Mouse (Mus musculus): ENCODE data around the gene 2610301B20Rik. TPM values are rescaled to one million over a fixed set of nuclear protein-coding genes. Genes with fewer than 3 reads are reported as not detected.
"Not testable (repeated sequence)": the region's sequence is repeated elsewhere in the genome, so short reads cannot be mapped to it uniquely, and the experiment has no call there.

2610301B20Rik gene
- total RNA-seq (2021): 10 to 100 TPM; 21.5 to 24.5 TPM
- long read RNA-seq, experiment 1, transcript 2610301B20Rik-201 (6 exons, 2,116 nt): major isoform, 13 of 14 reads
- long read RNA-seq, experiment 1, partial matches to known transcripts: 0 of 14 reads
- long read RNA-seq, experiment 1, other reads (novel, unspliced or antisense): 1 of 14 reads
- long read RNA-seq, experiment 2, transcript 2610301B20Rik-201 (6 exons, 2,116 nt): major isoform, 43 of 48 reads
- long read RNA-seq, experiment 2, partial matches to known transcripts: 0 of 48 reads
- long read RNA-seq, experiment 2, other reads (novel, unspliced or antisense): 5 of 48 reads

DNA sequence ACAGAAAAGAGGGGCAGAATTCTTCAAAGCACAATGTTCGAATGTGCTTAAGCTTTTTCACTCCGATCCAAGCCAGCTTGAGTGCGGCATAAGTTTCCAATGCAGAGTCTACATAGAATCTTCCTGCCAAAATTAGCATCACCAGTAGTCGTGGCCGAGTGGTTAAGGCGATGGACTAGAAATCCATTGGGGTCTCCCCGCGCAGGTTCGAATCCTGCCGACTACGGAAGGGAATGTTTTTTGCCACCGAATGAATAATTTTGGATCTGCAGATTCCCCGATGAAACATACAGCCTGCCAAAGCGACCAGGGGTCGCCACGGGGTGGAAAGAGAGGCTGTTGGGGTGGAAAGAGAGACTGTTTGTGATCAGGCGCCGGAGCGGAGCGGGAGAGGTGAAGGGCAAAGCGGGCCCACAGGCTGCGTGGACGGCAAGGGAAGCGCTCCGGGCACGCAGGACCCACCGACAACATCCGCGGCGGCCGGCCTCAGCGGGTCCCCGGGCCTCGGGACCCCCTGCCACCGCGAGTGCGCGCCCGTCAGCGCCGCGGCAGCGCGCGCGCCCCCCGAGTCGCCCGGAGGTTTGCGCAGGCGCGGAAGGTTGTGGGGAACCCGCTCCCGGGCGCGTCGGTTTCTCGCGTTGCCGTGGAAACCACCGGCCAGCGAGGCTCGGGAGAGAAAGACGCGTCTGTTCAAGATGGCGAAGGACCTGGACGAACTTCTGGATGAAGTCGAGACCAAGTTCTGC is at the start of gene 2610301B20Rik:
2610301B20Rik (plus strand) TSS at position 579 of the 746 bp plus-strand sequence.
- DNase-seq (ENCODE audit: low spot score in 2 of 2): peak; percentile 82 to 87

GRCm38 (mm10) chr4:10833273-10833672 is 41.0 kb upstream of the 2610301B20Rik start:
- DNase-seq (ENCODE audit: low spot score in 2 of 2): no peak

DNA sequence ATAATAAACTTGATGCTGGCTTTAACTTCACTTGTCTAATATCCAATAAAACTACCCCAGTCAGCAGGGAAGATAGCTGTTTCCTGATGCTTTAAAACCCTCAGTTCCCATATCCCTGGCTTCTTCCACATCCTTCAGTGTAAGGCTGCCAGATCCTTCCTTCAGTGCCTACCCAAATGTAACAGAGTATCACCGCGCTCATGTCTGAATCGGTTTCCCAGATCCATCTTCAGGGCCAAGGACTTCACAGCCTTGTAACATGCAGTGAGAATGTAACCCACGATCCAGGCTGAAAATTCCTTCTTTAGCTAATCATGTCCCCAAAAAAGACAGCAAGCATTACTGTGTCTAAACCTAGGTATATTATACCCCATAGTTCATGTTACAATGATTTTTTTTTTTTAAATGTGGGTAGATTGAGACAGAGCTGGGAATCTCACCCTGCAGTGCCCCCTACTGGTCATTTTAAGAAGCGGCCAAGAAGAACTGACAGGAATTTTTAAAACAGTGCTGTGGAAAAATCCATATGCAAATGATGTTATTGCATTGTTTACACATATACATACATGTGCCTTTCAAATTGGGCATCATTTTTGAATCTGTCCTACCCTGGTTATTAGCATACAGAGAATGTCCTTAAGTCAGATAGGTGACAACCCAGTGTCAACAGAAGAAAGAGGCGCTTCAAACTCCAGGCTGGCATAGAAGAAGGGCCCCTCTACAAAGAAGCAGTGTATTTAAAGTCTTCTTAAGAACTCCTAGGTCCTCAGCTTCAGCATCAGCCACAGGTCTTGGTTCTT is 38.8 kb upstream of the 2610301B20Rik start:
- DNase-seq (ENCODE audit: low spot score in 2 of 2): no peak

DNA sequence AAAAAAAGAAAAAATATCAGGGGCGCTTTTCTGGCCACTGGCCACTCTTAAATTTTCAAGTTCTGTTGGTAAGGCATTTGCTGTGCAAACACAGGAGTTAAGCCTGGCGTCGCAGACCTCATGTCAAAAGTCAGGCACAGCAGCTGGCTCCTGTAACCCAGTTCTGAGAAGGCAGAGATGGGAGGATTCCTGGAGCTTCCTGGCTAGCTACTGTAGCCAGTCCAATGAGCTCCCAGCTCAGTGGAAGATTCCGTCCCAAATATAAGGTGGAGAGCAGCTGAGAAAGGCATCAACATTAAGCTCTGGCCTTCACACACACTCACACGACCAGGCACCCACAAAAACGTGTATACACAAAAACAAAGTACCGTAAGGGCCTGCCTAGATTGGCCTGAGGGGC is 28.4 kb upstream of the 2610301B20Rik start:
- DNase-seq (ENCODE audit: low spot score in 2 of 2): no peak

DNA sequence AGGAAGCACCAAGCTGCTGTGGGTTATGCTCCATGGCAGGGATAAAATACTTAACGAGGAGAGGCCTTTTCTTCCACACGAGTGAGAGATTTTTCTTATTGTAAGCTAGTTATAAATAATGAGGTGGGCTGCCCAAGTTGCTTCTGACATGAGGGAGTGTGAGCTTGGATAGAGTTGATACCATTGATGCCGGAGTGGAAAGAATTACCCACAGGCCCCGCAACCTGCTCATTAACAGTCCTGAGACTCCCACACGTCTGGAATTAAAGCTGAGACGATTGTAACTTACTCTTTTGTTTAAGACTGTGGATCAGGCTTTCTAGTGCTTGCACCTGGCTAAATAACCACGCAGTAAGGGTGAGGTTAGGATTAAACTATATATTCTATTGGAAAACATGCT is 24.5 kb upstream of the 2610301B20Rik start:
- no peak for DNase-seq (ENCODE audit: low spot score in 2 of 2)

GRCm38 (mm10) chr4:10851013-10851412 is 23.3 kb upstream of the 2610301B20Rik start:
- DNase-seq (ENCODE audit: low spot score in 2 of 2): no peak

- no peak for DNase-seq (ENCODE audit: low spot score in 2 of 2)
Measured at GRCm38 (mm10) chr4:10859174-10859573, 15.1 kb upstream of the 2610301B20Rik start.

- no peak for DNase-seq (ENCODE audit: low spot score in 2 of 2)
Measured at GRCm38 (mm10) chr4:10859911-10860581, 14.3 kb upstream of the 2610301B20Rik start.

- DNase-seq (ENCODE audit: low spot score in 2 of 2): no peak
Measured at GRCm38 (mm10) chr4:10860825-10861224, 13.5 kb upstream of the 2610301B20Rik start.

GRCm38 (mm10) chr4:10862882-10863281 is 11.4 kb upstream of the 2610301B20Rik start:
- DNase-seq (ENCODE audit: low spot score in 2 of 2): not testable (repeated sequence)

GRCm38 (mm10) chr4:10872231-10872630 is 2.1 kb upstream of the 2610301B20Rik start:
- no peak for DNase-seq (ENCODE audit: low spot score in 2 of 2)

GRCm38 (mm10) chr4:10872685-10873539 is 1.4 kb upstream of the 2610301B20Rik start:
- no peak for DNase-seq (ENCODE audit: low spot score in 2 of 2)

DNA sequence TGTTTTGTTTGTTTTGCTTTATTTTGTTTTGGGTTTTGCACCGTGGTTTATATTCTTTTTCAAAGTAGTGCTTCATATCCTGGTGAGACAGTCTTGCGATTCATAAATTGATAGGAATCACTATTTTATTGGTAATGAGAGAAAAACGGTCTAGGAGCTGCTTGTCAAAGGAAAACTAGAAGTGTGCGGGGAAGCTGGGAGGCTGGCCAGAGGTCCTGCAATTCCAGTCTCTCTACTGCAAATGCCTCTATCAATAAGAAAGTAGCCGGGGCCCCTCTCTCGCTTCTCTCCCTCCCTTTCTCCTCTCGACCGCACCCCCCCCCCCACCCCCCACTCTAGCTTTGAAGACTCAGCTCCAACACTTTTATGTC is 764 bp upstream of the 2610301B20Rik start:
- no peak for DNase-seq (ENCODE audit: low spot score in 2 of 2)

DNA sequence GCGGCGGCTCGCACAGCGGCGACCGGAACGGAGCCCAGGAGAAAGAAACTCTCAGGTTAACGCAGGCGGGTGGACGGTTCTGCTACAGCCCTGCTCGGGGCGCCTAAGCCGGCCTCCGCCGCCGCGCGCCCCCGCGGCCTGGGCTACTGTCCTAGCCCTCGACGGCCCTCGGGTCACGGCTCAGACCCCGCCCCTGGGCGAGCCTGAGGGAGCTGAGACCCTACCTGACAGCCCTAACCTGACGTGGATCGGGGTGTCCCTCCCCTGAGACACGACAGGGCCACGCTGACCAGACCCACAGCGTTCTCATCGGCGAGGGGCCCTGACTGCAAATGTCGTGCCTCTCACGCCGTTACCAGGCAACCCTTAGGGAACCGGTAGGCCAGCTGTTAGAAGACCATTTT is 422 bp downstream of the 2610301B20Rik start:
- peak; percentile 18 to 41 for DNase-seq (ENCODE audit: low spot score in 2 of 2)

- no peak for DNase-seq (ENCODE audit: low spot score in 2 of 2)
Measured at GRCm38 (mm10) chr4:10875407-10875806, 1.1 kb downstream of the 2610301B20Rik start.

GRCm38 (mm10) chr4:10877057-10877456 is 2.8 kb downstream of the 2610301B20Rik start:
- no peak for DNase-seq (ENCODE audit: low spot score in 2 of 2)

DNA sequence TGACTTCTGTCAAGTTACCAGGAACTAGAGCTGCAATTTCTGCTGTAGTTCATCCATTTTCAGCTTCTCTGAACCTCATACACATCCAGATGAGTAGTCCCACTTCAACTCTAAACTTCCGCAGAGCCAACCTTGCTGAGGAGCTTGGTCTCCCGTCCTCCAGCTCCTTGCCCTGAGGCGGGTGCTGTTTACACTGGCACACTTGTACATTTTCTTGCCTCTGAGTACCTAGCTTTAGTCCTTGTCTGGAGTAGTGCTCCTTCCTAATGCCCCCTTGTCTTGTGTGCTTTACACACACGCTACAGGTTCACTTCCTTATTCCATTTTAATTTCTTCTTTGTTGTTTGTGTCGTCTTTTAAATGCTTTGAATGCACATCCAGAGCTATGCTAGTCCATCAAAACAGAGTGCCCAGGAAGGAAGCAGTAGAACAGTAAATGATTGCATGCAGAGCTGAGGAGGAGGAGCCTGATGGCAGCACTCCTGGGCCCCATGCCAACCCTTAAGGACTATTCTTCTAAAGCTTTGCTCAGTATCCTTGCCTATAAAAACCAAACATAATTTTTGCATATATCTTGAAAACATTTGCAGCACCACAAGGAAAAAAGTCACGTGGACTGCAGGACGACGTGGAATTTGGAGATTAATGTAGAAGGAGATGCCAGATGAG is 9.6 kb downstream of the 2610301B20Rik start:
- no peak for DNase-seq (ENCODE audit: low spot score in 2 of 2)

DNA sequence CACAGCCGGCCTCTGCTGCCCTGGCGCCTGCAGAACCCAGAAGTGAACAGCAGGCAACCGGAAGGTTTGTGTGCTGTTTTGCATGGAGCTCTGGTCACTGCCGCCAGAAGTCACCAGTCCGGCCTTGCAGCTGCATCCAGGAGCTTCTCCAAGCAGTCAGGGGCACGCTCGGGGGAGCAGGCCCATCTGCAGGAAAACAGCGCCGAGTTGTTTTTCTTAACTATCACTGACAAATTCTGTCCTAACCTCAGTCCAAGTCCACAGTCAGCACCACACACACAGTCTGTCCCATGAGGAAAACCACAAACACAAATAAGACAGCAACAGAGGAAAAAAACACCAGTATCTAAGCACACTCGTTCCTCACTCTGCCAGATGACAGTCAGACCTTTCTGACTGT is 14.5 kb downstream of the 2610301B20Rik start:
- no peak for DNase-seq (ENCODE audit: low spot score in 2 of 2)

GRCm38 (mm10) chr4:10896262-10896661 is 22.0 kb downstream of the 2610301B20Rik start:
- DNase-seq (ENCODE audit: low spot score in 2 of 2): no peak

- DNase-seq (ENCODE audit: low spot score in 2 of 2): no peak
Measured at GRCm38 (mm10) chr4:10896859-10897258, 22.6 kb downstream of the 2610301B20Rik start.
